Mouse (Mus musculus): Measurements from ENCODE around the gene Tnfrsf1a. TPM values are rescaled to one million over a fixed set of nuclear protein-coding genes. Genes with fewer than 3 reads are reported as not detected.

Tnfrsf1a gene
- polyA plus RNA-seq (2015; fragmentation: Nextera tagmentation; extraction: Ambion mirVana), result 86.6 and 158 TPM in 2 replicates

DNA sequence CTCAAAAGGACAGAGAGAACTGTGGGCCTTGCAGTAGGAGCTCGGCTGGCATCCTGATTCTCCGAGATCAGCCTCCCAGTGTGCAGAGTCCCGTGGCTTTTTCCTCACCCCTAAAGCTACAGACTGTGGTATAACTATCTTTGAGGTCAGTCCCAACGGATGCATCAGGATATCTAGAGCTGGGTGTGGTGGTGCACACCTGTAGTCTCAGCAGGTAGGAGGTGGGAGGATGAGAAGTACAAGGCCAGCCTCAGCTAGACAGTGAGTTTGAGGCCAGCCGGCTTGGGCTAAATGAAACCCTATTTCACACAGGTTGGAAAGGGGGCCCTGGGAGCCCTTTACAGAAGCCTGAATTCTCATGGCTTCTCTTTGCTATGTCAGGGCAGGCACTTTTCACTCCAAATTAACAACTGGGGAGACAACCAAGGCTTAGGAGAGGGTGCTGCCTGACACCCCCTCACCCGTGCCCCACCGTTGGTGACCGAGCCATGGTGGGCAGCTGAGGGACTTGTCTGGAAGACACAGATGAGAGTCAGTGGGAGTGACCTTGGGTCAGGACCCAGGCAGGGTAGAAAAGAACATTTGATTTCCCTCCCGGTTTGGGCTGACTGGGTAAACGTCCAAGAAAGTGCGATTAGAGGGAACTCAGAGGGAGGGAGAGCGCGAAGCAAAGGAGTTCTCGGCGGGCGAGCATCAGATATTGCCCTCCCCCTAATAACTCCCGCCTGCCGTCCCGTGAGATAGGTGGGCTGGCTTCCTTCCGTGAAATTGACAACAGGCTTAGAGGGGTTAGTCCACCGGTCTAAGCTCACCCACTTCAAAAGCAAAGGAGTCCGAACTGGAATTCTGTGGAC, at the start of gene Tnfrsf1a:
Gene Tnfrsf1a, plus strand, starts transcription at position 642 of the 854 bp plus-strand sequence.

DNA sequence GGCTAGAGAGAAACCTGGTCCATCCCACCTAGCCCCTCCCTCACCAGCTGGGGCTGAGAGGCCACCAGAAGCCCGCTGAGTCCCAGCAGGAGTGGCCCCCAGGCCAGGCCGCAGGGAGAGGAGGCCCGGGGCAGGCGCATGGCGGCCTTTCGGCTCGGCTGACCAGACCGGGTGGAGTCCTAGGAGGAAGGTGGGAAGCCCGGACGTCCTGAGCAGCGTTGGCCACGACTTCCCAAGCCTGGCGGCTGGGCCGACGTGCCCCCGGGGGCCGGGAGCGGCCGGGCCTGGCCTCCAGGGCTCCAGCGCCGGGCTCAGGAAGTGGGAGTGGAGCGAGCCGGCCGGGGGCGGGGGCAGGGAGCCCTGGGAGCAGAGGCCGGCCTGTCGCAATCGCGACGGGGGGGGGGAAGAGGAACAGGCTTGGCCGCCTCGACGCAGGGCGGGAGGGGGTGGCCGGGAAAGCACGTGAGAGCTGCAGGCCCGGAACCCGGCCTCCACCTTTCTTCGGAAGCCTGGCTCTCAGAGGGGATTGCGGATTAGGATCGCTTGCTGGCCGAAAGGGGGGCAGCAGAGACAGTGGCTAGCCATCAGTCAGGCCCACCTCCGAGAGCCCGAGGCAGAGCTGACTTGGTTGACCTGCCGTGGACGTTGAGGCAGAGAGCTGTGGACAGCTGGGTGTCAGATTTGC, 35.5 kb upstream of the Tnfrsf1a start, which contains the start of gene Ltbr:
Gene Ltbr, minus strand, starts transcription at position 340 of the 685 bp plus-strand sequence.

DNA sequence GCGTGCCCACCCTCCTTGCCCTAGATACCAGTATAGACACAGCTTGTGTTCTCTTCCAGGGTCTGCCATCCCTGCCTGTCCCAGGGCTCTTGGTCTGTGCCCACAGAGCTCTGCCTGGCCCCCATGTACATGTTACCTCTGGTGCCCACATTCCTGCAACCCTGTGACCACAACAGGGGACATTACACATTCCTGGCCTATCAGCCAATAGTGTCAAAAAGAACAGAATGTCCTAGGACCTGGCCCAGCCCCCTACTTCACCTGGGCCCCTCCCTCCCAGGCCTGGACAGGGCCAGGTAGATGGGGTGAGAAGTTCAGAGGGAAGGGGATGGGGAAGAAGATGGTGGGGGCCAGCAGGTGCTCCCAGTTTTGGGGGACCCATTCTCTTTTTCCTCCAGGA, 28.8 kb upstream of the Tnfrsf1a start, which contains the start of gene Scnn1a:
Gene Scnn1a, plus strand, starts transcription at position 337 of the 400 bp plus-strand sequence.

DNA sequence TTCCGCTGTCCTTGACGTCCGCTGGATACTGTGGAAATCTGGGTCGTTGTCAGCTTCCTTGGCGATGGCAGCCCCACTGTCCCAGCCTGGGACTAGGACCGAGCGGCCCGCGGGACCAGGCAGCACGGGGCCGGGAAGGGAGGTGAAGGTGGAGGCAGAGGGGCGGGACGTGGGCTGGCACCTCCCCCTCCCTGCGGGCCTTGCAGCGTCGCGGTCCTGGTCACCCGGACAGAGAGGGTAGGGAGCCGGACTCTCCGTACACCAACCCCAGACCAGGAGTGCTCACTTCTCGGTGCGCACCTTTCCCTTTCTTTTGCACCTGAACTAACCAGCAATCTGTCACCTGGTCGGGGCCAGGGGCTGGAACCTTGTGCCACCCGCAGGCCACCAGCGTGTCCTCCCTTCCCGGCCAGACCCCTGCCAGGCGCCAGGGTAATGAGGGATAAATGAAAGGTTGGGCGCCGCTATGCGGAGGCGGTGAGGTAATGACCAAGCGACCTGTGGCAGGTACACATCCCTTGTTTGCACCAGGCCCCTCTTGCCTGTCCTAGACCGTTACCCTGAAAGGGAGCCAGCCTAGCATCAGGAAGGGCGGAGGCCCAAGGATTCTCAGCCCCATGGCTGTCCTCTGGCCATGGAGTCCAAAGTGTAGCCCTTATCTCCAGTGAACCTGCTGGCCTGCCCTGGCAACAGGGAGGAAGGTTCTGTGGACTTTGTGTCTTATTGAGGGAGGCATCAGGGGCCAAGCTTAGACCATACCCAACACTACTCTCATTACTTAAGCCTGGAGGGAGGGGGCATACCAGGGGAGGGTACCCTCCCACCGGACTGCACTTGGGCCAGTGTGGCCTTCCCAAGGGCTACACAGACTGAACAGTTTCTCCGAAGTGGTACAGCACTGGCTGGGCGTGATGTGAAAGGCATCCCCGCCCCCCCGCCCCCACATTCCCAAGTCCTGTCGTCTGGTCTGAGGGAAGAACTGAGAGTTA, 31.5 kb downstream of the Tnfrsf1a start, which contains the start of gene Plekhg6:
Gene Plekhg6, minus strand, starts transcription at position 422 of the 989 bp plus-strand sequence.

Other genes with a start within 250 kb of the Tnfrsf1a start
- 17.8 and 24.3 TPM in 2 replicates for gene Nop2, start 217.5 kb upstream of the Tnfrsf1a start, polyA plus RNA-seq (2015; fragmentation: Nextera tagmentation; extraction: Ambion mirVana)
- 14.3 and 19.4 TPM in 2 replicates for gene Iffo1, start 204.1 kb upstream of the Tnfrsf1a start, polyA plus RNA-seq (2015; fragmentation: Nextera tagmentation; extraction: Ambion mirVana)
- 886 and 1,355 TPM in 2 replicates for gene Gapdh, start 182.9 kb upstream of the Tnfrsf1a start, polyA plus RNA-seq (2015; fragmentation: Nextera tagmentation; extraction: Ambion mirVana)
- 27.6 and 29.4 TPM in 2 replicates for gene Ncapd2, start 157.7 kb upstream of the Tnfrsf1a start, polyA plus RNA-seq (2015; fragmentation: Nextera tagmentation; extraction: Ambion mirVana)
- 244 and 300 TPM in 2 replicates for gene Mrpl51, start 157.6 kb upstream of the Tnfrsf1a start, polyA plus RNA-seq (2015; fragmentation: Nextera tagmentation; extraction: Ambion mirVana)
- 5.4 and 12.5 TPM in 2 replicates for gene Vamp1, start 133.8 kb upstream of the Tnfrsf1a start, polyA plus RNA-seq (2015; fragmentation: Nextera tagmentation; extraction: Ambion mirVana)
- gene Tapbpl, start 117.5 kb upstream of the Tnfrsf1a start, polyA plus RNA-seq (2015; fragmentation: Nextera tagmentation; extraction: Ambion mirVana), result 10.2 and 11.4 TPM in 2 replicates
- gene Cd27, start 112.4 kb upstream of the Tnfrsf1a start, polyA plus RNA-seq (2015; fragmentation: Nextera tagmentation; extraction: Ambion mirVana), result 1.4 and 6.7 TPM in 2 replicates
- gene Tuba3a, start 63.3 kb upstream of the Tnfrsf1a start, polyA plus RNA-seq (2015; fragmentation: Nextera tagmentation; extraction: Ambion mirVana), result not detected in 2 replicates
- gene Ltbr, start 35.5 kb upstream of the Tnfrsf1a start, polyA plus RNA-seq (2015; fragmentation: Nextera tagmentation; extraction: Ambion mirVana), result 50.3 and 70.1 TPM in 2 replicates
- 1.2 and 1.6 TPM in 2 replicates for gene Scnn1a, start 28.7 kb upstream of the Tnfrsf1a start, polyA plus RNA-seq (2015; fragmentation: Nextera tagmentation; extraction: Ambion mirVana)
- 0.30 and 0.51 TPM in 2 replicates for gene Plekhg6, start 31.4 kb downstream of the Tnfrsf1a start, polyA plus RNA-seq (2015; fragmentation: Nextera tagmentation; extraction: Ambion mirVana)
- gene Cd9, start 145.4 kb downstream of the Tnfrsf1a start, polyA plus RNA-seq (2015; fragmentation: Nextera tagmentation; extraction: Ambion mirVana), result 278 and 300 TPM in 2 replicates
- 3.3 and 9.1 TPM in 2 replicates for gene Vwf, start 197.4 kb downstream of the Tnfrsf1a start, polyA plus RNA-seq (2015; fragmentation: Nextera tagmentation; extraction: Ambion mirVana)